Mouse (Mus musculus): ENCODE measurements around the gene 4930447C04Rik. TPM values are rescaled to one million over a fixed set of nuclear protein-coding genes. Genes with fewer than 3 reads are reported as not detected.
A peak's percentile ranks its signal among the peaks of the same experiment; 100 is the strongest.

4930447C04Rik gene
- total RNA-seq, 1 experiment from 2014 or later = 11.9 TPM

DNA sequence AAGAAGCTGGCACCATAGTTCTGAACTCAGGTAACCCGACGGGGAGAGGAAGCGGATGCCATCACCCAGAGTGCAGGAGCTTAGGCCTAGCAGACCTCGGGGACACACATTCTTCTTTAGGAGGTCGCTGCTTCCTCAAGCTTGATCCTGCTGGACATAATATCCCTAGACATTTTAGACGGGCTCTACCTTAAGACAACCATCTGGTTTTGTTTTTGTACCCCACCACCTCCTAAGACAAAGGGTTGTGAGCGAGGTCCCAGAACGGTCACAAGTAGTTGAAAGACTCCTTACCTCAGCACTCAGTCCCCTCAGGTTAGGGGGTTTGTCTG lies 5.5 kb upstream of the 4930447C04Rik start:
- no peak for ATAC-seq (replicated peaks in 1 of 2; ENCODE audit: insufficient read depth in 1 of 2, low FRiP score in 2 of 2, low TSS enrichment in 1 of 2, low read depth in 1 of 2, poor library complexity in 2 of 2, severe bottlenecking in 2 of 2)

DNA sequence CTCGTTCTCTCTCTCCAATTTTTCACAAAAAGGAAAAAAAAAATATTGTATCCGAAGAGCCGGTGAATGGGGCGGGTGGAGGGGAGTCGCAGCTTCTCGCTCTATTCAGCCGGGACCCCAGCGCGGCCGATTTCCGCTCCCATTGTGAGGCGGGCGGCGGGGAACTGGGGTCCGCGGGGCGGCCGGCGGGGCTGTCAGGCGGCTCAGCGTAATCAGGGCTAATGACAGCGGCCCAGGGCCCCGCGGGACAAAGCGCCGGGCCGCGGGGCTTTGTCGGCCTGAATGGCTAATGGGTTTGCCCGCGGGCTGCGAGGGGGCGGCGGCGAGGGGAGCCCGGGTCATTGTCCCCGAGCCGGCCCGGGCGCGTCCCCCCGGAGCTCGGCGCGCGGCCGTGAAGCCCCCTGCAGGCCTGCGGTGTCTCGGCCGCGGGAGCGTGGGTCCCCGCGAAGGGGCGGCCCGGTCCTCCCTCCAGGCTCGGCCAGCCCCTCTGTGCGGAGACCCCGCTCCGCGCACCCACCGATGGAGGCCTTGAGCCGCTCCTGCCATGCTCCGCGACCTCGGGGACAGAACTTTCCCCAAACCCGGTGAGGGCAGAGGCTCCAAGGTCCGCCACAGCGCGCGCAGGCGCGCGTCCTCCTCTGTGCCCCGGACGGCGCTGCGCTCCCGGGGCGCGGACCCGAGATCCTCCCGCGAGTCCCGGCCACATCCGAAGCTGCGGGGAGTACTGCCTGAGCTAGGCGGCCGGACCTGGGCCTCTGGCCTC lies 4.9 kb upstream of the 4930447C04Rik start:
- no peak for ATAC-seq (replicated peaks in 1 of 2; ENCODE audit: insufficient read depth in 1 of 2, low FRiP score in 2 of 2, low TSS enrichment in 1 of 2, low read depth in 1 of 2, poor library complexity in 2 of 2, severe bottlenecking in 2 of 2)

DNA sequence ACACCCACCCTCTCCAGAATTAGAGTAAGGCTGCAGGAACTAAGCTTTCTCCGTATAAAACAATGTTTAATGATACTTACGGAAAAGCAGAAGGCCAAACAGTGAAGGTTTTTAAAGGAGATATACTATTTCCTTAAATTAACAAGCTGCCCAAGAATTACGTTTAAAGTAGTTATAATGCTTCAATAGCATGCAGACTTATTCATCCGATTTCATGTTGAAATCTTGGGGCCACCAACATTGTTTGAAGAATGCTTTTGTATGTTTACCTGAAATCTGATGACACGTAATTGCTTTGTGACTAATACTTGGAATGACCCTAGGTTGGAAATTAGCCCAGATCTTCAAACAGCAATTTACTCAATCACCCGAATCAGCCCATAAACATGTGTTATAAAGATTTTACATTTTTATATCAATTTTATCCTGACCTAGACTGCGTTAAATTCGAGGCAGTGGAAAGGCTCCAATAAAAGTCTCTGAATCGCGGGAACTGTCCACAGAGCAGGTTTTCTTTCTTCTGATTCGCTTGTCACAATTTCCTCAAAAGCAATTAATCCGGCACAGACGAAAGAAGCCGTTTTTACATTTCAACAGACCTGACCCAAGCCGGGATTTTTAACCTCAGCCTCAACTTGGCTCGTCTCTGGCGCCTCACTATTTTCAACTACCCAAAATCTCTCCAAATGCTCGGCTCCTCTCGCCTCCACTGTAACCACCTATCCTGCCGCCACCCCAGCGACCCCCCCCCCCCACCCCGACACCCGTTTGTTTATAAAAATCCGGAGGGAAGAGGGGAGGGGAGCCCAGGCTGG lies 4.0 kb upstream of the 4930447C04Rik start:
- ATAC-seq (replicated peaks in 1 of 2; ENCODE audit: insufficient read depth in 1 of 2, low FRiP score in 2 of 2, low TSS enrichment in 1 of 2, low read depth in 1 of 2, poor library complexity in 2 of 2, severe bottlenecking in 2 of 2) = no peak

GRCm38 (mm10) chr12:72943574-72944110 lies 3.1 kb upstream of the 4930447C04Rik start:
- ATAC-seq (replicated peaks in 1 of 2; ENCODE audit: insufficient read depth in 1 of 2, low FRiP score in 2 of 2, low TSS enrichment in 1 of 2, low read depth in 1 of 2, poor library complexity in 2 of 2, severe bottlenecking in 2 of 2) = no peak

DNA sequence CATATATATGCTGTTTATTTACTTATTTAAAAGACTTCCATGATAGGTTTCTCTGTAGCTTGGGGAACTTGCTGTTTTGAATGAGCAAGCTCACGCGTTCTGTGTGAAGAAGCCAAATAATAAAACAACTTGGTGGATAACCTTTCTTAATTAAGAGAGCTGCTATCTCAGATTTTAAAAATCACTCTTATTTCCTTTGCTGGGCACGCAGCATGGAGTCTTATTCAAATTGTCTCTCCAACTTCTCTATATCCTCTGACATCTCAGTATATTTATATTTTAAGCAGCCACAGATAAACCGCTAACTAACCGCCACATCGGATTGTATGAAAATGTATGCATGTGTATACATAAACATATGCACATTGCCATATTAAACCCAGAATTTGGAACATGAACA lies 1.6 kb upstream of the 4930447C04Rik start:
- no peak for ATAC-seq (replicated peaks in 1 of 2; ENCODE audit: insufficient read depth in 1 of 2, low FRiP score in 2 of 2, low TSS enrichment in 1 of 2, low read depth in 1 of 2, poor library complexity in 2 of 2, severe bottlenecking in 2 of 2)

GRCm38 (mm10) chr12:72941398-72942051 lies 951 bp upstream of the 4930447C04Rik start:
- no peak for ATAC-seq (replicated peaks in 1 of 2; ENCODE audit: insufficient read depth in 1 of 2, low FRiP score in 2 of 2, low TSS enrichment in 1 of 2, low read depth in 1 of 2, poor library complexity in 2 of 2, severe bottlenecking in 2 of 2)

GRCm38 (mm10) chr12:72940822-72941397 lies 336 bp upstream of the 4930447C04Rik start:
- no peak for ATAC-seq (replicated peaks in 1 of 2; ENCODE audit: insufficient read depth in 1 of 2, low FRiP score in 2 of 2, low TSS enrichment in 1 of 2, low read depth in 1 of 2, poor library complexity in 2 of 2, severe bottlenecking in 2 of 2)

- ATAC-seq (replicated peaks in 1 of 2; ENCODE audit: insufficient read depth in 1 of 2, low FRiP score in 2 of 2, low TSS enrichment in 1 of 2, low read depth in 1 of 2, poor library complexity in 2 of 2, severe bottlenecking in 2 of 2) = peak; percentile 24 to 54; a peak in 2 of 4 replicates
These were observed 958 bp downstream of the 4930447C04Rik start, which contains the start of gene Six6 for GRCm38 (mm10) chr12:72939616-72940015. Six6 (plus strand) TSS chr12:72939892.

- ATAC-seq (replicated peaks in 1 of 2; ENCODE audit: insufficient read depth in 1 of 2, low FRiP score in 2 of 2, low TSS enrichment in 1 of 2, low read depth in 1 of 2, poor library complexity in 2 of 2, severe bottlenecking in 2 of 2) = no peak
These were observed 1.7 kb downstream of the 4930447C04Rik start for GRCm38 (mm10) chr12:72938600-72939490.

- ATAC-seq (replicated peaks in 1 of 2; ENCODE audit: insufficient read depth in 1 of 2, low FRiP score in 2 of 2, low TSS enrichment in 1 of 2, low read depth in 1 of 2, poor library complexity in 2 of 2, severe bottlenecking in 2 of 2) = no peak
These were observed 2.4 kb downstream of the 4930447C04Rik start for GRCm38 (mm10) chr12:72938176-72938575.

- no peak; a peak in 1 of 4 replicates for ATAC-seq (replicated peaks in 1 of 2; ENCODE audit: insufficient read depth in 1 of 2, low FRiP score in 2 of 2, low TSS enrichment in 1 of 2, low read depth in 1 of 2, poor library complexity in 2 of 2, severe bottlenecking in 2 of 2)
These were observed 2.9 kb downstream of the 4930447C04Rik start for GRCm38 (mm10) chr12:72937537-72938120.

- ATAC-seq (replicated peaks in 1 of 2; ENCODE audit: insufficient read depth in 1 of 2, low FRiP score in 2 of 2, low TSS enrichment in 1 of 2, low read depth in 1 of 2, poor library complexity in 2 of 2, severe bottlenecking in 2 of 2) = no peak
These were observed 3.8 kb downstream of the 4930447C04Rik start for GRCm38 (mm10) chr12:72936751-72937150.

- no peak for ATAC-seq (replicated peaks in 1 of 2; ENCODE audit: insufficient read depth in 1 of 2, low FRiP score in 2 of 2, low TSS enrichment in 1 of 2, low read depth in 1 of 2, poor library complexity in 2 of 2, severe bottlenecking in 2 of 2)
These were observed 23.2 kb downstream of the 4930447C04Rik start for GRCm38 (mm10) chr12:72917159-72917993.

- peak; percentile 78 to 86 for ATAC-seq (replicated peaks in 1 of 2; ENCODE audit: insufficient read depth in 1 of 2, low FRiP score in 2 of 2, low TSS enrichment in 1 of 2, low read depth in 1 of 2, poor library complexity in 2 of 2, severe bottlenecking in 2 of 2)
These were observed 86.1 kb downstream of the 4930447C04Rik start for GRCm38 (mm10) chr12:72854377-72855032.

All from hematopoietic stem cell, adult 5-6 weeks (primary cell).